Mouse (Mus musculus) lung, adult 2 months (tissue): Measurements from ENCODE around the gene Tnr. TPM values are rescaled to one million over a fixed set of nuclear protein-coding genes. Genes with fewer than 3 reads are reported as not detected.

Experiments
- DNase-seq: peaks from one replicate; pipeline ENCODE4 v3.0.0; 2022
- H3K4me1 ChIP-seq: fragments of 200-500 bp; 2 replicates; pipeline ENCODE4 v1.6.1; 2011; ENCODE audit warnings: low read length; ENCODE audit not compliant: control insufficient read depth, insufficient read depth
- H3K4me3 ChIP-seq: fragments of 200-500 bp; replicated peaks from 2 replicates; pipeline ENCODE3; 2011; ENCODE audit warnings: low read depth, mild to moderate bottlenecking, control low read depth, low read length; ENCODE audit errors: extremely low read depth
- CTCF ChIP-seq: fragments of 200-500 bp; IDR thresholded peaks from 2 replicates; pipeline ENCODE4 v1.5.1; 2011; ENCODE audit warnings: mild to moderate bottlenecking, low read length, control low read depth; ENCODE audit not compliant: insufficient read depth
- POLR2A ChIP-seq: fragments of 200-500 bp; IDR thresholded peaks from 2 replicates; pipeline ENCODE4 v1.6.1; 2011; ENCODE audit warnings: low read depth, mild to moderate bottlenecking, control low read depth, low read length, borderline replicate concordance; ENCODE audit errors: extremely low read depth
- WGBS: fragments of 180-500 bp; shearing (Covaris S2); methylation state at CpG from one replicate; pipeline ENCODE4 v1.1.7; 2018; 5-methylcytosine and 5-hydroxymethylcytosine counted together
- polyA plus RNA-seq: library from polyadenylated mRNA; depleted of rRNA; stranded (reverse); fragments of >200 nt; gene quantifications from 2 replicates; pipeline ENCODE4 v1.2.3, GENCODE M21; 2012

The Tnr gene
- polyA plus RNA-seq, 1 experiment, result 0.12 TPM

DNA sequence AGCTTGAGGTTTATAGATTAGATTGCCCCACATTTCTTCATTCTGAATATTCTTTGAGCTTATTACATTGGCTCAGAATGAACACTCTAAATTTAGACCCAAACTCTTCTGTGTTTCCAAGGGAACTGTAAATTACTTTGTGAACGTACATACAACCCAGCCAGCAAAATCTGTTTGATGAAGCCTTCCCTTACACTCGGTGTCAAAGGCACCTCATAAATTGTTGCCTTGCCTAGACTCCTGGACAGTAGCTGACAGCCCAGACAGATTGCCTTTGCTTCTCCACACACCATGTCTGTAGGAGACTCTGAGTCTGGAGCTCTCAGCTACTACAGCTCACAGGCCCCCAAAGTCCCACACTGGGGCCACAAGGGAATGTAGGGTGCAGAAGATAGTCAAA, 298.8 kb downstream of the Tnr start:
- 56% methylated on average over 2 of the region's 2 CpGs for WGBS
- H3K4me1 ChIP-seq, result no peaks in the 10 kb centered on the region
- H3K4me3 ChIP-seq, result no peak overlapping the region
- no peak for DNase-seq
- TF ChIP-seq CTCF (no peak), POLR2A (no peak)

DNA sequence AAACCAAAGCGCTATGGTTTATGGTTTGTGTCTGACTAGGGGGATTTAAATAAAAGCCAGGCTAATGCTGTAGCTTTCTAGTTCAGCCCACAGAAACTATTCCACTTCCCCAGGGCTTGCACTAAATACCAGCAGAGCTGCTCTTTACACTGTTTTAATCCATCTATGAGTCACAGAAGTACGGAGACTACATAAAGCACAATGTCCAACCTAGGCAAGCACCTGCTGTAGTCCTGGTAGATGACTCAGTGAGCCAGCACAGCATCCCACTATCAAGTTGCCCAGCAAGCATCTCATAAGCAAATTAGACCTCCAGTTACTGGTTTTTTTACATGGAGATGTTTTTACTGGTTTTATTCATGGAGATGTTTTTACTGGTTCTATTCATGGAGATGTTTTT, 305.0 kb downstream of the Tnr start:
- Histone ChIP-seq H3K4me1 (no peaks in the 10 kb centered on the region), H3K4me3 (no peak overlapping the region)
- TF ChIP-seq CTCF, result no peak
- TF ChIP-seq POLR2A, result no peak
- DNase-seq, result no peak
- 90% methylated on average over 2 of the region's 2 CpGs for WGBS

DNA sequence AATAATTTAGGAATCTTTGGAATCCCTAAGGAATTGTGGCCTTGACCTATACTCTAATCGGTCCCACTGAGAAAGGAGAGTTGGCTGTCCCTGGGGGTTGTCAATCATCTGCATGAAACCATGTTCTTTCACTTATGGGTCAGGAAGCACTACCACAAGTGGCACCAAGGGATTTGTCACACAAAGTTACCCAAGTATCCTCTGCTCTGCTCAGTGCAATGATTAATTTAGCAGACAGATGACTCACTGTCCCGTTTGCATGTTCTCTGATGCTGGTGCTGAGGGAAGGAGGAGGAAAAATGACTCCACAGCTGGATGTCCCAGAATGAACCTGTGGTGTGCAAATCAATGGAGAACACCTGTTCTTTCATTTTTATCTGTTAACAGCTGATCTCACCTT, 309.6 kb downstream of the Tnr start:
- Histone ChIP-seq H3K4me1 (no peaks in the 10 kb centered on the region), H3K4me3 (no peak overlapping the region)
- DNase-seq, result no peak
- WGBS, result 45% methylated on average over 2 of the region's 2 CpGs
- no peak for TF ChIP-seq POLR2A
- no peak for TF ChIP-seq CTCF

DNA sequence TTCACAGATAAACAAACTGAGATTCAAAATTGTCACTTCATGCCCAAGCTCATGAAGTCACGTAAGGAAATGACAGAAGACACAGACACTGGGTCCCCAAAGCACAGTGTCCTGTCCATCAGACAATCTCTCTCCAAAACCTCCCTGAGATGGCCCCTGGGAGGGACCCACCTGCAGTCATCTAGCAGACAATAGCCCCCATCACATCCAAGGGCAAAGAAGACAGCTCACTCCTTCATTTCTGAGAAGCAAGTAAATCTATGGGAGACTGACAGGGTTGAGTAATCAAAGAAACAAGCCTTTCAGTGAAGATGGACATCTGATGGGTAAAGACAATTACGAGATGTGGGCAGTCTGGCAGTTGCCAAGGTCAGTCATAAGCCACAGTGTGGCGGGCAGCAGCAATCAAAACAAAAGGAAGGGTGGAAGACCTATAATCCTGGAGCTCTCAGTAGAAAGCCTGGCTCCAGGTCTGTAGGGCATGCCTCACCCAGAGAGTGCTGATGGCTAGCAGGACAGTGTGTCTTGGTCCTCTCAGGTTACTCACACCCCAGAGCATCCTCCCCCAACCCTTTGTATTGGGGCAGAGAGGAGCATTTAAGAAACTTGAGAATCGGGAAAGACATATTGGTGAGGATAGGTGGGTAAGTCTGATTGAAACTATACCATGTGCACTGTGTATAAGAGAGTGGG, 310.2 kb downstream of the Tnr start:
- H3K4me3 ChIP-seq, result no peak overlapping the region
- no peak for DNase-seq
- TF ChIP-seq POLR2A (no peak), CTCF (no peak)
- H3K4me1 ChIP-seq, result no peaks in the 10 kb centered on the region
- 54% methylated on average over 4 of the region's 4 CpGs for WGBS

DNA sequence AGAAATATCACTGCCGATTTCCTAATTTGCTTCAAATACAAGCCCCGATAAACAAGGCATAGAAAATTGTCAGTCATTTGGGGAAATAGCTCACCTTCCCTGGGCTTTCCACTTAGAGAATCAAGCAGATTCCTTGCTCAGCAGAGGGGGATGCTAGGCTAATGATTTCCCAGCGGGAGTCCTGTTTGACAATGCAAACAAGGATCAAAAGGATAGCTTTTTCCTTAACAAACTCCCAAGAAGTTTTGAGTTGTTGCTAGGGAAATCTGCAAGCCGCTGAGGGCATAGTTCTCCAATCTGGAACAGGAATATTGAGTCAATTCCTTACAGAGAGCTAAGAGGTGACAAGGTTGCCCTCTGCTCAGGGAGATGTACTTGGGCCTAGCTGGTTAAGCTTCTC, 311.6 kb downstream of the Tnr start:
- Histone ChIP-seq H3K4me3 (no peak overlapping the region), H3K4me1 (no peaks in the 10 kb centered on the region)
- no peak for DNase-seq
- no peak for TF ChIP-seq CTCF
- WGBS, result 24% methylated on average over 4 of the region's 4 CpGs

DNA sequence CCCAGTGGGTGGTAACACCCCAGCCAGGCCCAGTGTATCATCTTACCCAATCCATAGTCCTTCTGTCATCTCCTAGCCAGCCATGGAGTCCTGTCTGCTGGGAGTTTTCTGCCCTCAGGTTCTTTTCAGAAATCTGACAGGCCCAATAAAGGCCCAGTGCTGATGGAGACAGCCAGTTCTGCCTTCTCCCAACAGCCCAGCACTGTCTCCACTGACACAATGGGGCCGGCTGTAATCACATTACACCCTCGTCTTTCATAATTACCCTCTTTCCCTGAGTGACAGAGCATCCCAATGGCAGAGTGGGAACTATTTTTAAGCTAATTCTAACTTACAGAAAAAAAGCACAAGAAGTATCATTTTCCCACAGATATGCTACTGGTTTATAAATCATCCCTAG, 316.8 kb downstream of the Tnr start:
- H3K4me3 ChIP-seq, result no peak overlapping the region
- H3K4me1 ChIP-seq, result no peaks in the 10 kb centered on the region
- 48% methylated on average over 2 of the region's 2 CpGs for WGBS
- DNase-seq, result no peak
- no peak for TF ChIP-seq CTCF
- TF ChIP-seq POLR2A, result no peak

DNA sequence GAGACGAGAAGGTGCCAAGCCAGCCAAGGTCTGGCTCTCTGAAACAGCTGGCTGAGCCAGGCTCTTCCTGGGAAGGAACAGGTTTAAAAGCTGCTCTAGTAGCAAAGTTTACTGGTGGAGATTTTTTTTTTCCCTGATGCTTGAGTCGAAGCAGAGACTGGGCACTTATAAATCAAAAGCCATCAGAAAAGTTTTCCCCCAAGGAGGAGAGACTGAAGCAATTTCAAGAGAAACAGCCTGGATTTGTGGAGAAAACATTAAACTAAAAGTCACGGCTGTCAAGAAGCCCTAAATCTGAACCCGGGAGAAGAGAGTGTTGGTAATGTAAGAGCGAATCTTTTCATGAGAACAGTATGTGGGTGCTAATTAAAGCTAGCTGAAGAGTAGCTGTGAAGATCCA, 319.3 kb downstream of the Tnr start:
- no peaks in the 10 kb centered on the region for H3K4me1 ChIP-seq
- H3K4me3 ChIP-seq, result no peak overlapping the region
- 65% methylated on average over 5 of the region's 5 CpGs for WGBS
- TF ChIP-seq POLR2A, result no peak
- no peak for TF ChIP-seq CTCF
- DNase-seq, result no peak

DNA sequence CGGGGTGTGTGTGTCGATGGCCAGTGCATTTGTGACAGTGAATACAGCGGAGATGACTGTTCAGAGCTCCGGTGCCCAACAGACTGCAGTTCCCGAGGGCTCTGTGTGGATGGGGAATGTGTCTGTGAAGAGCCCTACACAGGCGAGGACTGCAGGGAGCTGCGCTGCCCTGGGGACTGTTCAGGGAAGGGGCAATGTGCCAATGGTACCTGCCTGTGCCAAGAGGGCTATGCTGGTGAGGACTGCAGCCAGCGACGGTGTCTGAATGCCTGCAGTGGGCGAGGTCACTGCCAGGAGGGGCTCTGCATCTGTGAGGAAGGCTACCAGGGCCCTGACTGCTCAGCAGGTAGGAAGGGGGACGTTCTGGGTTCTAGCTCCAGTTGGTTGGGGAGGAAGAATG, 328.5 kb downstream of the Tnr start:
- DNase-seq, result no peak
- WGBS, result 67% methylated on average over 11 of the region's 11 CpGs
- H3K4me3 ChIP-seq, result no peak overlapping the region
- no peaks in the 10 kb centered on the region for H3K4me1 ChIP-seq
- TF ChIP-seq CTCF, result no peak
- TF ChIP-seq POLR2A, result no peak

DNA sequence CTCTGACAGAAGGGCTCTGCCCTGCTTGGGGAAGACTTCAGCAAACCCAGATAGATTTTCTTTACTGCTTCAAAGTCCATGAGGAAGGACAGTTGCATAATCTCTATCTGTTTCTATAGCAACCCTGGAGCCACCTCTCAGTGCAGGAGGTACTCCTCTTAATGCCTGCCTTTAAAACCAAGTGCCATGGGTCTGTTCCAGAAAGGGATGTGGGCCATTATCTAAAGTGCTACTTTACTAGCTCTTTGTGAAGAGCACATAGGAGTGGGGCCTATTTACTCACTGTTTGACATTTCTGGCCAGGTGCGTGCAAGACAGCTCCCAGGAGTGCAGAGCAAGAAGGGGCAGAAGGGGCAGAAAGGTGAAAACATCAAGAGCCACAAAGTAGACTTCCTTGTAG, 330.7 kb downstream of the Tnr start:
- Histone ChIP-seq H3K4me1 (no peaks in the 10 kb centered on the region), H3K4me3 (no peak overlapping the region)
- no peak for DNase-seq
- WGBS, result 76% methylated on average over 1 of the region's 1 CpGs
- TF ChIP-seq CTCF, result no peak
- no peak for TF ChIP-seq POLR2A

DNA sequence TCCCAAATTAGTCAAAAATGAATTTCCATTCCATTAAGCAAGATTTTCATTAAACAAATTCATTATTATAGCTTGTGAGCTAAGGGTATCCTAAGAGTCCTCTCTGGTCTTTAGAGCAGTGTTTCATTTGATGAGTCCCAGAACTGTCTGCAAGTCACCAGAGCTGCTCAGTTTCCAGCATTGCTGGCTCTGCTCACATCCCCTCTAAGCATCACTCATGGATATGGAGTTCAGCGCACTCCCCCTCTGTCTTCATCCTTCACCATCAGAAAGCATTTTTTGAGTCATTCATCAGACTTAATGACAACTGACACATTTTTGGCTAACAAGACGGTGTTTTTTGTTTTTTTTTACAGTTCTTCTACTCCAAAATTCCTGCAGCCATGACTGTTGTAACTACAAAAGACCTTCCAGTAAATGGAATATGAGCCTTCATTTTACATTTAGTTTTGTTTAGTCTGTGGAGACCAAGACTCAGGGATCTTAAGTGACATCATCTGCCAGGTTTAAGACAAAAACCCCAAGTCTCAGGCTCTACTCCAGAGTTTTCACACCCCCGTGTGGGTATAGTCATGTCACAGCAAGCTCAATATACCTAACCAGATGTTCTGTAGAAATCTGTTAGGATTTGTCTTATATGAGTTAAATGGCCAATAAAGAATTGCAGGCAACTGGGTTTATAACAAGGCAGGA, 338.4 kb downstream of the Tnr start:
- Histone ChIP-seq H3K4me3 (no peak overlapping the region), H3K4me1 (no peaks in the 10 kb centered on the region)
- TF ChIP-seq POLR2A, result no peak
- no peak for TF ChIP-seq CTCF
- DNase-seq, result no peak
- WGBS, result 79% methylated on average over 3 of the region's 3 CpGs
